ENCODE assay signal across 21 mouse cellular contexts in genomic region chr10:82804396-82804795, GRCm38 (mm10). TPM values are rescaled to one million over a fixed set of nuclear protein-coding genes. Genes with fewer than 3 reads are reported as not detected.
DNase-seq lines count a peak whose midpoint lies in the region; ATAC-seq and TF ChIP-seq lines count a peak whose summit lies in the region.
"Had no signal": no experiment of that assay in that cellular context is flagged by ENCODE, and none has a peak within 500 bp of the region (broad histone marks: within the 10 kb centered on the region; RNA-seq: fewer than 3 reads in every experiment).

No protein-coding gene starts in this region.

- no peak for TF ChIP-seq CTCF in stomach, postnatal 0 days (IDR thresholded peaks at IDR 0.05; ENCODE audit: low read depth)
- TF ChIP-seq CTCF in midbrain, postnatal 0 days (IDR thresholded peaks at IDR 0.05), result no peak

- ATAC-seq in stomach, embryonic 15.5 days (ENCODE audit: insufficient read depth, low FRiP score, low read depth), result no peak
- no peak for ATAC-seq in stomach, postnatal 0 days (ENCODE audit: low FRiP score, low TSS enrichment)
- ATAC-seq in liver, embryonic 11.5 days (replicated peaks; ENCODE audit: low FRiP score), result no peak
- no peak for ATAC-seq in hindbrain, embryonic 12.5 days (ENCODE audit: low FRiP score)
- ATAC-seq in midbrain, postnatal 0 days (ENCODE audit: low FRiP score), result no peak
- ATAC-seq: CD4-positive, CD25-positive, alpha-beta regulatory T cell, adult 4 months; midbrain, embryonic 15.5 days; Patski had no signal

- H3ac ChIP-seq in myocyte (ENCODE audit: control insufficient read depth, insufficient read length), result no peak overlapping the region

- no peaks in the 10 kb centered on the region for H3K4me1 ChIP-seq in stomach, embryonic 15.5 days
- no peaks in the 10 kb centered on the region for H3K4me1 ChIP-seq in stomach, postnatal 0 days (replicated peaks; ENCODE audit: control insufficient read depth, insufficient read depth)
- H3K4me1 ChIP-seq in liver, embryonic 11.5 days (replicated peaks; ENCODE audit: control insufficient read depth, insufficient read depth, low read length), result 0 out of 2 replicates have a peak, but pooled peaks cover 5% of the 10 kb centered on the region
- peaks cover 6% of the 10 kb centered on the region; the same call in 1 of the 2 replicates for H3K4me1 ChIP-seq in hindbrain, embryonic 12.5 days
- no peaks in the 10 kb centered on the region for H3K4me1 ChIP-seq in midbrain, postnatal 0 days (ENCODE audit: insufficient read depth, low read length)

- H3K27ac ChIP-seq in stomach, embryonic 15.5 days, result peak overlapping the region; percentile 63
- H3K27ac ChIP-seq in stomach, postnatal 0 days (replicated peaks), result no peak overlapping the region
- peak overlapping the region; percentile 15; the same call in 1 of the 2 replicates for H3K27ac ChIP-seq in liver, embryonic 11.5 days (ENCODE audit: low read depth, low read length)
- H3K27ac ChIP-seq in hindbrain, embryonic 12.5 days, result no peak overlapping the region
- no peak overlapping the region for H3K27ac ChIP-seq in midbrain, postnatal 0 days (ENCODE audit: low read depth, low read length)
- H3K27ac ChIP-seq: heart, embryonic 15.5 days; hindbrain, embryonic 14.5 days; left cerebral cortex, adult 2 months; limb, embryonic 15.5 days; macrophage; midbrain, embryonic 15.5 days had no signal

- H3K9me3 ChIP-seq in stomach, embryonic 15.5 days, result no peaks in the 10 kb centered on the region
- no peaks in the 10 kb centered on the region for H3K9me3 ChIP-seq in stomach, postnatal 0 days (ENCODE audit: control insufficient read depth, low read length)
- no peaks in the 10 kb centered on the region for H3K9me3 ChIP-seq in liver, embryonic 11.5 days (ENCODE audit: control insufficient read depth, low read length)
- no peaks in the 10 kb centered on the region for H3K9me3 ChIP-seq in hindbrain, embryonic 12.5 days (replicated peaks)
- no peaks in the 10 kb centered on the region for H3K9me3 ChIP-seq in midbrain, postnatal 0 days (ENCODE audit: low read length)
- H3K9me3 ChIP-seq: heart, embryonic 15.5 days; limb, embryonic 15.5 days; midbrain, embryonic 15.5 days had no signal

- DNase-seq in stomach, postnatal 0 days (ENCODE audit: low spot score), result no peak
- peak; percentile 49 for DNase-seq in NIH3T3 (ENCODE audit: low read depth)
- DNase-seq in liver, embryonic 11.5 days (ENCODE audit: low spot score), result no peak
- DNase-seq in urinary bladder, postnatal 4 days (ENCODE audit: low spot score in 2 of 2), result no peak
- DNase-seq in midbrain, postnatal 0 days (ENCODE audit: low spot score), result no peak
- DNase-seq: adrenal gland, adult 8-10 months; cerebellum, adult 18-20 months; cerebellum, postnatal 36 days; embryo, embryonic 11 days; heart, postnatal 36 days had no signal

- no peak overlapping the region for H3K4me2 ChIP-seq in stomach, embryonic 15.5 days
- H3K4me2 ChIP-seq in stomach, postnatal 0 days (replicated peaks; ENCODE audit: low read depth), result no peak overlapping the region
- H3K4me2 ChIP-seq in liver, embryonic 11.5 days, result no peak overlapping the region
- H3K4me2 ChIP-seq in myocyte (ENCODE audit: low read depth), result peak overlapping the region; percentile 24
- H3K4me2 ChIP-seq in hindbrain, embryonic 12.5 days (replicated peaks), result no peak overlapping the region
- H3K4me2 ChIP-seq in midbrain, postnatal 0 days (ENCODE audit: low read depth, low read length, poor library complexity, severe bottlenecking), result no peak overlapping the region
- H3K4me2 ChIP-seq: heart, embryonic 15.5 days; hindbrain, embryonic 14.5 days; limb, embryonic 15.5 days; midbrain, embryonic 15.5 days had no signal

- no peak for TF ChIP-seq EP300 in stomach, postnatal 0 days (optimal IDR thresholded peaks at IDR 0.05)

- H3K27me3 ChIP-seq in stomach, embryonic 15.5 days (replicated peaks), result no peaks in the 10 kb centered on the region
- no peaks in the 10 kb centered on the region for H3K27me3 ChIP-seq in stomach, postnatal 0 days (ENCODE audit: control insufficient read depth, insufficient read depth, low read length)
- no peaks in the 10 kb centered on the region for H3K27me3 ChIP-seq in liver, embryonic 11.5 days (replicated peaks; ENCODE audit: control insufficient read depth, insufficient read depth, low read length)
- no peaks in the 10 kb centered on the region for H3K27me3 ChIP-seq in myocyte (ENCODE audit: control insufficient read depth, insufficient read depth, insufficient read length)
- H3K27me3 ChIP-seq in hindbrain, embryonic 12.5 days, result no peaks in the 10 kb centered on the region
- H3K27me3 ChIP-seq in midbrain, postnatal 0 days (ENCODE audit: insufficient read depth, low read length), result no peaks in the 10 kb centered on the region
- H3K27me3 ChIP-seq: heart, embryonic 15.5 days; limb, embryonic 15.5 days; midbrain, embryonic 15.5 days; Patski had no signal

- H3K9ac ChIP-seq in stomach, embryonic 15.5 days, result no peak overlapping the region
- H3K9ac ChIP-seq in stomach, postnatal 0 days (ENCODE audit: low read length), result no peak overlapping the region
- H3K9ac ChIP-seq in liver, embryonic 11.5 days (ENCODE audit: low read depth, low read length), result no peak overlapping the region
- H3K9ac ChIP-seq in hindbrain, embryonic 12.5 days, result no peak overlapping the region
- no peak overlapping the region for H3K9ac ChIP-seq in midbrain, postnatal 0 days (replicated peaks; ENCODE audit: low read length, poor library complexity, severe bottlenecking)
- H3K9ac ChIP-seq: heart, embryonic 15.5 days; hindbrain, embryonic 14.5 days; limb, embryonic 15.5 days; midbrain, embryonic 15.5 days had no signal

- no peak for TF ChIP-seq POLR2A in myocyte (IDR thresholded peaks at IDR 0.05; ENCODE audit: insufficient read length, low read depth)

- 56% methylated on average over 3 of the region's 3 CpGs for WGBS in stomach, embryonic 15.5 days
- 62% methylated on average over 3 of the region's 3 CpGs for WGBS in stomach, postnatal 0 days
- WGBS in liver, embryonic 11.5 days, result 79% methylated on average over 3 of the region's 3 CpGs
- WGBS in hindbrain, embryonic 12.5 days, result 63% methylated on average over 3 of the region's 3 CpGs
- WGBS in midbrain, postnatal 0 days, result 75% methylated on average over 3 of the region's 3 CpGs

- no peaks in the 10 kb centered on the region for H3K36me3 ChIP-seq in stomach, embryonic 15.5 days
- H3K36me3 ChIP-seq in stomach, postnatal 0 days (ENCODE audit: control insufficient read depth, insufficient read depth, low read length), result no peaks in the 10 kb centered on the region
- no peaks in the 10 kb centered on the region for H3K36me3 ChIP-seq in liver, embryonic 11.5 days (ENCODE audit: control insufficient read depth, insufficient read depth, low read length)
- no peaks in the 10 kb centered on the region for H3K36me3 ChIP-seq in myocyte (ENCODE audit: control insufficient read depth, insufficient read depth)
- H3K36me3 ChIP-seq in hindbrain, embryonic 12.5 days, result no peaks in the 10 kb centered on the region
- no peaks in the 10 kb centered on the region for H3K36me3 ChIP-seq in midbrain, postnatal 0 days (ENCODE audit: insufficient read depth, low read length)
- H3K36me3 ChIP-seq: heart, embryonic 15.5 days; limb, embryonic 15.5 days; midbrain, embryonic 15.5 days had no signal

- H3K79me2 ChIP-seq in myocyte (ENCODE audit: control insufficient read depth, insufficient read depth), result no peaks in the 10 kb centered on the region

- no peak overlapping the region for H3K4me3 ChIP-seq in stomach, embryonic 15.5 days (replicated peaks)
- H3K4me3 ChIP-seq in stomach, postnatal 0 days (ENCODE audit: low read depth, low read length), result no peak overlapping the region
- H3K4me3 ChIP-seq in liver, embryonic 11.5 days (ENCODE audit: low read depth, low read length), result no peak overlapping the region
- H3K4me3 ChIP-seq in myocyte, result no peak overlapping the region
- H3K4me3 ChIP-seq in hindbrain, embryonic 12.5 days, result no peak overlapping the region
- H3K4me3 ChIP-seq in midbrain, postnatal 0 days (ENCODE audit: low read depth, low read length), result no peak overlapping the region
- H3K4me3 ChIP-seq: heart, embryonic 15.5 days; left cerebral cortex, adult 2 months; limb, embryonic 15.5 days; midbrain, embryonic 15.5 days had no signal

TF ChIP-seq in myocyte, 11 proteins besides CTCF, POLR2A, EP300 and RAD21:
- TF ChIP-seq REST (IDR thresholded peaks at IDR 0.05; ENCODE audit: insufficient read depth, insufficient read length) (no peak), MYOD1 (IDR thresholded peaks at IDR 0.05; ENCODE audit: control insufficient read depth in 1 of 3, insufficient read length in 2 of 3, low read depth in 2 of 3) (peak in 1 of 3 experiments; percentile 34), MYOG (IDR thresholded peaks at IDR 0.05; ENCODE audit: control insufficient read depth in 1 of 3, insufficient read depth in 1 of 3, insufficient read length in 2 of 3, low read depth in 2 of 3) (peak in 1 of 3 experiments; percentile 1), CEBPB (IDR thresholded peaks at IDR 0.05; ENCODE audit: insufficient read depth, poor library complexity, severe bottlenecking) (0 out of 2 replicates have a peak, but pooled peaks have one; percentile 19)

RNA-seq across cellular contexts. Expression of gene Txnrd1, which starts 29.4 kb away (rescaled TPM):
- 82.5 and 102 TPM in 2 replicates for polyA plus RNA-seq in stomach, embryonic 15.5 days (2015; fragmentation: Nextera tagmentation; extraction: Ambion mirVana)
- polyA plus RNA-seq in stomach, postnatal 0 days (2015; fragmentation: Nextera tagmentation; extraction: Ambion mirVana), result 61.9 TPM in 2 replicates
- polyA plus RNA-seq in liver, embryonic 11.5 days (2014; fragmentation: Nextera tagmentation; extraction: Ambion mirVana), result 129 and 145 TPM in 2 replicates
- polyA plus RNA-seq in myocyte (2012; fragmentation: generic; extraction: Trizol), result 77.0 TPM
- 155 TPM in 2 replicates for polyA plus RNA-seq in hindbrain, embryonic 12.5 days (2016; fragmentation: Nextera tagmentation; extraction: Ambion mirVana)
- total RNA-seq in midbrain, postnatal 0 days (2014; rRNA removed), result 83.2 and 86.4 TPM in 2 replicates
- 56.7 and 61.7 TPM in 2 replicates for polyA plus RNA-seq in midbrain, postnatal 0 days (2015; fragmentation: Nextera tagmentation; extraction: Ambion mirVana)

RNA-seq across cellular contexts. Expression of gene Nfyb, which starts 40.5 kb away (rescaled TPM):
- 46.0 and 47.7 TPM in 2 replicates for polyA plus RNA-seq in stomach, embryonic 15.5 days (2015; fragmentation: Nextera tagmentation; extraction: Ambion mirVana)
- 20.3 and 23.8 TPM in 2 replicates for polyA plus RNA-seq in stomach, postnatal 0 days (2015; fragmentation: Nextera tagmentation; extraction: Ambion mirVana)
- 47.6 and 50.4 TPM in 2 replicates for polyA plus RNA-seq in liver, embryonic 11.5 days (2014; fragmentation: Nextera tagmentation; extraction: Ambion mirVana)
- 7.4 TPM for polyA plus RNA-seq in myocyte (2012; fragmentation: generic; extraction: Trizol)
- 54.9 and 59.2 TPM in 2 replicates for polyA plus RNA-seq in hindbrain, embryonic 12.5 days (2016; fragmentation: Nextera tagmentation; extraction: Ambion mirVana)
- total RNA-seq in midbrain, postnatal 0 days (2014; rRNA removed), result 40.8 and 44.0 TPM in 2 replicates
- 24.1 and 26.5 TPM in 2 replicates for polyA plus RNA-seq in midbrain, postnatal 0 days (2015; fragmentation: Nextera tagmentation; extraction: Ambion mirVana)

Comparison
In these comparisons a context has a peak if more than half of its experiments do, and no peak if none do; other contexts are left out.
1. H3K27ac ChIP-seq: peak in stomach, embryonic 15.5 days (single experiment) and liver, embryonic 11.5 days (single experiment); none in stomach, postnatal 0 days (single experiment), hindbrain, embryonic 12.5 days (single experiment) and midbrain, postnatal 0 days (single experiment).